Mouse (Mus musculus) mouse trophoblast stem cell (cell line): ENCODE data around the gene Areg.

Source experiments
- in situ Hi-C, 2 experiments: fragments of 300-500 bp; cut with MseI, MboI; formaldehyde crosslinking; loops; 2 replicates in 1 of 2; 3 replicates in 1 of 2; pipeline ENCODE4 v1.15.1; 2025

Gene Areg

DNA sequence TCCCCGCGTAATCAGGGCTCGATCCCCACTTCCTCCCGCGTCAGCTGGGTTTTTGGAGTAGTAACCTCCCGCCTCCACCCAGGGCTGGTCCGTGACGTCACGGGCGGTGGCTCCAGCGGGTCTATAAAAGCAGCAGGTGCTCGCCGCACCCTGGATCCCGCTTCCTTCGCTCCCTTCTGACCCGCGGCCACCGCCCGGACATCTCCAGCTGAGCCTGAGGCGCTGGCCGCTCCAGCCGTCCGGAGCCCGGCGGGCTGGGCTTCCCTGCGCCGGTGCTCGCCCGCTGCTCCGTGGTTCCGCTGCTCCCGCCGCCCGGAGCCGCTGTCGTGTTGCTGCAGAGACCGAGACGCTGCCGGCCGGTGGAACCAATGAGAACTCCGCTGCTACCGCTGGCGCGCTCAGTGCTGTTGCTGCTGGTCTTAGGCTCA lies at the start of gene Areg:
TSS of gene Areg (plus strand) at position 154 of the 428 bp plus-strand sequence.
- in situ Hi-C loops, result no loop called here

DNA sequence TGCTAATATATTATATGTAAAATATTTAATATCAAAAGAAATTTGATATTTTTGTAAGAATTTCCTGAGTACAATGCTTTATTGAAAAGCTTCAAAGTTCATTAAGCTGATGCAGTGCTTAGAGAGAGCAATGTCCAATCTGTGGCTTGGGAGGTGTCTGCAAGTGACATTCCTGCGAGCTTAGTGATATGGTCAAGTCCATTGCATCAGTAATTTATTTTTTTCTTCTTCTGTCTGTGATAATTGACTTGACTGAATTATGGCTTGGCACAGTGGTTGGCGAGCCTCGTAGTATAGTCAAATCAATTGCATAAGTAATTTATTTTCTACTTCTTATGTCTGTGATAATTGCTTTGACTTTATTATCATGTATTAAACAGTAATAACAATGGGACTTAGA lies 49.1 kb upstream of the Areg start:
- in situ Hi-C loops, result no loop called here

DNA sequence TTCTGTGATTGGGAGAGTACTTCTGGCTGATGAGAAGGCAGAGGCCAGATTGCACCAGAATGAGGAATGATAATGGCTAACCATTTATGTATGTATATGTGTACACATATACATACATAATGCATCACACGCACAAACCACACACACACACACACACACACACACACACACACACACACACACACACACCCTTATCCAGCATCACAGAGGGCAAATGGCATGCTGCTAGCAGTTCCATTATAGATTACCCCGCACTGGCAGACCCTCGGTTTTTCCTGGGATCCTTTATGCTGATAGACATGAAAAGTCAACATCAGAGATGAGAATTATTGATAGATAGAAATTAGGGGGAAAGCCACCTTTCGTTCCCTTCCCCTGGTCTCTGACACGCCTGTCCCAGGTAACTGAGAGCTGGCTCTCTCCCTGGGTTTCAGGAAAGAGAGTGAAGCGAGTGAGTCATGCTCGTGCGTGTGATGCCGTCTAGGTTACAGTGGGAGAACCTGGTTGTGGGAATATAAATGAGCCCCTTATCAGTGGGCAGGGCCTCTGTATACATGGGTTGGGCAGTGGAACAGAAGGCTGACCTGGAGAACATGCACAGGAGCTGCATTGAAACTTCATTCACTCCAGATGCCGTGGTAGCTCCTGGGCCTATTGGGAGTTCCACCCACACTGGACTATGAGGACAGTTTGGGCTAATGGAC lies 41.3 kb upstream of the Areg start:
- in situ Hi-C loops, result no loop called here

DNA sequence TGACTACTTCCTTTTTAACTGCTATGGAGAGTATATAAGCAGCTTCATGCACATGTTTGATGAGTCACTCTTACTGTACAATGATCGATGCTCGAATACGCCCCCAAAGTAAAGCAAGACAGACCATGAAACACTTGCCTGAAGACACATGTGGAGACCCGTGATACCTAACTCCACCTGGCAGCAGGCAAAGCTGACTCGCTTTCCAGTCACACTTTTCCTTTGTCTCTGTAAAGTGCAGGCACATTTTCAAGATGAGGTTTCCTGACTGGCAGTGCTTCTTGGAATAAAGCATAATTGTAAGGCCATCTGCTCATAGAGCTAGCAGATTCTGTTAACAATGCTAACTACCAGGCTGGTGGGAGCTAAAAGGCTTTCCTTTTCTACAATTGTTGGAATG lies 37.7 kb upstream of the Areg start:
- in situ Hi-C loops, result no loop called here

DNA sequence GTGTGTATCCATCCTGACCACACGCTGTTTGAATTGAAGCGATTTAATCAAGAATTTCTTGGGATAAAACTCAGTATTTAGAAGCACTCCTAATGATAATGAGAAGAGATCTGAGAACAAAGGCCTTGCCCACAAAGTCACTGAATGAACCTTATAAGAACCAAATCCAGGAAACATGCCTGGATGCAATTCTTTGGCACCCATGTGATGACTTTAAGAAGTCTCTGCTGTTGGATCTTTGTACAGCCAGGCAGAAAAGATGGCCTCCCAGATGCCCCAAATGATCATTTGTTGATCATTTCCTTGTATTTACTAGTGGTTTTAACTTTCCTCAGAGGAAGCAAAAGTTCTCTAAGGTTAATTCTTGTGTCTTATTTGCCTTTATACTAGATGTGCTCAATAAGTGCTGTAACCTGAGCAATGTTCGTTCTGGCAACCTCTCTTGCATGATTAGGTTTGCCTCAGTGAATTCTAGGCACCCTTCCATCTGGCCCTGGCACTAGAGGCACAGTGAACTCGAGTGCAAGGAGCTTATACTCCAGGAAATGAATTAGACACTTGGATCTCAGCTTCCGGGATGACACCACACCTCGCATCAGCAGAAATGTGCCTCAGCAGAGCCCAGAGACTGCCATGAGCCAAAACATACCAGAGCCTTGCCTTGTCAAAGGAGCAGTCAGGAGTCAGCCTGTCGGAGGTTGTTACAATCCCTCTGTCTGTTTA lies 35.3 kb upstream of the Areg start:
- in situ Hi-C loops, result no loop called here

DNA sequence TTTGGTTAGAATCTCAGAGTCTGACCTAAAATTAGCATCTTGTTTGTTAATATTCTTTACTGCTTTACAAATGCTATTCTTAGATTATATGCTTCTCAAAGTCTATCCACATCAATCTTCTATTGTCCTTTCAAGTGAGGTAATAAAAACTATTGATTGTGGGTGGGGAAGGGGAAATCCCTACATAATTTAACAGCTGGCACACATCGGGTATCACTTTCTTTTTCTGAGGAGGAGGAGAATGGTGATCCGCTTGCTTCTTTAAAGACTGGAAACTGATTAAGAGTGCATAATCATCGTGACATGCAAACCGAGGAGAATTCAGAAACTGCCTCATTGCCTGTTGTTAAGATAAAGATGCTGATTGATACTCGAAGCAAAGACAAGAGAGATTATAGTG lies 33.2 kb upstream of the Areg start:
- in situ Hi-C loops, result no loop called here

DNA sequence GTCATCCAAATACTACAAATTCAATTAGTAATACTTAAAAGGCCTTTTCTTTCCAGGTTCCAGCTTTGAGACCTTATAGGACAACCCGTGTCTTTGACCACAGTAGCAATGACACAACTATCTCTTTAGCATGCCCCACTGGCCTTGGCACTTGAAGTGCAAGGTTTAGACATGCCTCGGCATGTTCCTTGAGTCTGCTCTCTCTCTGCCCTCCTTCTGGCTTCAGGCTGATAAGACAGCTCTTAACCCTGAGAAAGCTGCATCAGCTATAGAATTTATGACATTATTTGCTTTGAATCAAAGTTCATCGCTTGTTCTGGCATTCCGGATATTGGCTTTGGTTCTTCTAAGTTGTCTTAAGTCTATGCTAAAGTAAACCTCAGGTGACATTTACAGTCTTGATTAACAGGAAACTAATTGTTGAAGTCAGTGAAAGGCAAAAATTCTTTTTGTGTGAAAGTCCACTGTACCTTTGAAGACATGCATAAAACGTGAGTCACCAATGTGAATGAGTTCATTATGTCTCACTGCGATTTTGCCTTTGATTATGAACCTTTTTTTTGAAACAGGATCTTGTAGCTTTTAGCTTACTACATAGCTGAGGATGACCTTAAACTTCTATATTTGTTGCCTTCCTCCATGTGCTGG lies 29.3 kb upstream of the Areg start:
- in situ Hi-C loops, result no loop called here

DNA sequence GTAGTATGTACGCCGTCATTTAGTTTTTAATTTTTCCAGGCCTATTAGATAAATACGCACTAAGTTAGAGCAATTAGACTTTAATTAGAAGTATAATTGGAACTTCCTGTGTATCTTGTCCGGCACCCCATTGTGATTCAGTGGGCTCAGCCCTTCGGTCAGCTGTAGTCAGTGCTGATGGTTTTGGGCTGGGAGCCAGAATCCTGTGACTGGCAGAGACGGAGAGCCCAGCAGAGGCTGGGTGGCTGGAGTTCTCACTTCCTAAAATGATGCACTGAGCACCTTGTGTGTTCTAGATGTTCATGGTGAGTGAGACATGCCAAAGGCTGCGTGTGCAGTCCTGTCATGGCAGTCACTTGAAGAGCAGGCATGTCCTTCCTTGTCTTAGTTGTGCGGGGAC lies 28.4 kb upstream of the Areg start:
- in situ Hi-C loops, result no loop called here

DNA sequence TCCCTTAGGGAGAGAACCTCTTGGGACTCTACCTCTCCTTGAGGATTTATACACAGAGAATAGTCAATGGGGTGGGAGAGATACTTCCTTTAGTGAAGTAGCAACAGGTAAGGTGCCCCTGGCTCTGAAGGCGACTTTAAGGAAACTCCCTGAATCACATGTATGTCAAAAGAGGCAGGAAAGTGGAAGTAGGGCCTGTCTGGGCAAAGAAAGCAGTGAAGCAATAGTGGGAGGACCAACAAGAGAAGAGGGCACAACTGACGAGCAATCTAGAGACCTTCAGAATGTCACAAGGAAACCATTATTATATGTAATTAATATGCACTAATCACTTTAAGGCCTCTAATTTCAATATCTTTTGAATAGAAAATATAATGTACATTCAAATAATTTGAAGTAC lies 25.4 kb upstream of the Areg start:
- in situ Hi-C loops, result no loop called here

DNA sequence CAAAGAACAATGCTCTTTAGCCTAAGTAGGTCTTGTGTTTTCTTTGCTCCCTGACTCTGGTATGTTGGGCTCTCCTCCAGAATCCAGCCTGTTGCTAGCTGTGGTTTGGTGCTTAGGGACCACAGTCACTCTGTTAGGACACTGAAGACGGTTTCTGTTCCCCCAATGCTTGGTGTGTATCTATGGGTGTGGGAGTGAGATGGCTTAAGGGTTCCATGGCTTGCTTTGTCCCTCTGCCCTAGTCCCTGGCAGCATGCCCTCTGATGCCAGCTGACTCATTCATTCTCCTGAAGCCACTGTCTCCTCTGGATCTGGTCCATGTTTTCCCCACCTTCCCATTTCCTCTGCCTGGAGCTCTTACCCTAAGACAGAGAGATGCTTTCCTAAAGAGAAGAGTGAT lies 24.8 kb upstream of the Areg start:
- in situ Hi-C loops, result no loop called here

DNA sequence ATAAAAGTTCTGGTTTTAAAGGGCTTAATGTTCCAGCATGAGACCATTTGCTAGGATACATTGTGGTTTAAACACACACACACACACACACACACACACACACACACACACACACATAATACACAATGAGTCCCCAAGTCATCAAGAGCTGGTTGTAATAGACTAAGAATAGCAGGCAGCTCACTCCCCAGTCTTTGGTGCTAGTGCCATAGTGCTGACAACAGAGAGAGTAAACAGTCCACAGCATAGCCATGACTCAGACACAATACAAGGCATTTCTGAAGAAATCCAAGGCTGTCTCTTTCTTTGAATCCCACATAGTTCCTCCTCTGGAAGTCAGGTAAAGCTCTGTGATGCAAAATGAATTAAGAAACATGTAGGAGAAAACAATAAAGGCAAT lies 20.8 kb upstream of the Areg start:
- in situ Hi-C loops, result no loop called here

DNA sequence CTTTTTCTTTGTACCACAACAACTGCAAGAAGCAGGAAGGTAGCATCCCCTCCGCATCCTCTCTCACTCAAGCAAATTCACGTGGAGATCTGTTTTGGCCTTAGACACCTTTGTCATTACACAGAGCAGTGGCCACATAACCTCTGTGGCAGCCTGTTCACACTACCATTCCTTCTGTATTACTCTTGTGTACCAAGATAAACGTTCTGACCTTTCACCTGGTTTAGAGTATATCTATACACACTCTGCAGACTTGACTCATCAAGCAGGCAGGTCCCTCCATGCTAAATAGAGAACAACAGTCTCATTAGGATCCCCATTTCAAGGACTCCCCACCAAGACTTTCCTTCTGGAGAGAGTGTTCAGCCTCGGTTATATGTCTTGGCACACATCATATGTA lies 16.0 kb upstream of the Areg start:
- in situ Hi-C loops, result no loop called here

DNA sequence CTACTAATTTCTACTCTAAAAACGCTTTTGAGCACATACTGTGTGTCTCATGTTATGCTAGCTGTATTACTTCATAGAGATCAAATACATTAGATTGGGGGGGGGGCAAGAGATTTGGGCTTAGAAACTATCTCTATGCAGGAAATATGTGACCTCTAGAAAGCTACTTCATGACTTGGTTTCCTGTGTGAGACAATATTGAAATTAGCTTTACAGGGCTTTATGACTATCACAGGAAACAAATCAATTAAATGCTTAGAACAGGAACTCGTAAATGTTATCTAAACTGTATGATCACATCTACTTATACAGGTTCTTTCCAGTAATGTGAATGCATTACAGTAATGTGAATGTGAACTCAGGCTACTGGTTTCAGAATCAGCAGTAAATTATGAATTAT lies 15.3 kb upstream of the Areg start:
- in situ Hi-C loops, result no loop called here

DNA sequence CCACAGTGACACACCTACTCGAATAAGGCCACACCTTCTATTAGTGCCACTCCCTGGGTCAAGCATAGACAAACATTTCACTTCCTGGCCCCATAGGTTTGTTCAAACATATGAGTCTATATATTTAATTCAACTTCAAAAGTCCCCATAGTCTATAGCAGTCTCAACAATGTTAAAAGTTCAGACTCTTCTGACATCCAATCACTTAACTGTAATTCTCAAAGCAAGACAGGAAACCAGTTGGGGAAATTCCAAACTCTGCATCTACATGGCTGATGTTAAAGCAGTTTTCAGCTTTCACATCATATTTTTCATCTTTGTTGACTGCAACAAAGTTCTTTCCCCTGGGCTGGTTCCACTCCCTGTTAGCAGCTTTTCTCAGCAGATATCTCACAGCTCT lies 12.8 kb upstream of the Areg start:
- in situ Hi-C loops, result no loop called here

DNA sequence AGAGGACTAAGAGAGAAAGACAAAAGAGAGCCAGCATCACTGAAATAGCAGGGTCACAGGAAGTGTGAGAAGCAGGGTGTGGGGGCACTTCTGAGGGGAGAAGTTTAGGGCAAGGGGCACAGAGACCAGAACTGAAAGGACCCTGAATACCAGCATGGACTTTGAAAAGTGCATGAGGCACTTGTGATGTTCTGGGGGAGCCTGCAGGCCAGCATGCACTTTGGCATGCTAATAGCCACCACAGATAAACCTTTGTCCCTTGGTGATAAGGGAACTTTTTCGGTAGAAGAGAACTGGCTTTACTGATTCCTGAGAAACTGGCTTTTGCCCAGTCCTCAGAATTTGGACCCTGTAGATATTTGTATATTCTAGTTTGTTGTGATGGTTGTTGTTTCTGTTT lies 4.4 kb upstream of the Areg start:
- in situ Hi-C loops, result no loop called here

DNA sequence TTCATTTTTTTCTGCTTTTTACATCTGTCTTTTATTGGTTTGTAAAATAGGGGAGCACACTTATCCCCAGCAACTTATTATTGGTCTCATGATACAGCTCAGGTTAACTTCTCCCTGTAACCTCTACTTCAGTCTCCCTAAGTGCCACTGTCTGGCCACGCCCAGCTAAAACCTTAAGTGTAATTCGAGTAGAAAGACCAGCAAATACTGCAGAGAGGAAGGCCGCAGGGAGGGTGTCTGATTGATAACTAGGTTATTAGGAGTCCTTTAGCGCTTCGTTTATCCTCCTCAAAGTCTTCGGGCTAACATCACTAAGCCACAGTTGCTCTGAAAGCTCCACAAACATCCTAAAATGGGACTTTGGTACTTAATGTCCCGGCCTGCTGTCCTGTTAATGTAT lies 429 bp upstream of the Areg start:
- in situ Hi-C loops, result no loop called here

DNA sequence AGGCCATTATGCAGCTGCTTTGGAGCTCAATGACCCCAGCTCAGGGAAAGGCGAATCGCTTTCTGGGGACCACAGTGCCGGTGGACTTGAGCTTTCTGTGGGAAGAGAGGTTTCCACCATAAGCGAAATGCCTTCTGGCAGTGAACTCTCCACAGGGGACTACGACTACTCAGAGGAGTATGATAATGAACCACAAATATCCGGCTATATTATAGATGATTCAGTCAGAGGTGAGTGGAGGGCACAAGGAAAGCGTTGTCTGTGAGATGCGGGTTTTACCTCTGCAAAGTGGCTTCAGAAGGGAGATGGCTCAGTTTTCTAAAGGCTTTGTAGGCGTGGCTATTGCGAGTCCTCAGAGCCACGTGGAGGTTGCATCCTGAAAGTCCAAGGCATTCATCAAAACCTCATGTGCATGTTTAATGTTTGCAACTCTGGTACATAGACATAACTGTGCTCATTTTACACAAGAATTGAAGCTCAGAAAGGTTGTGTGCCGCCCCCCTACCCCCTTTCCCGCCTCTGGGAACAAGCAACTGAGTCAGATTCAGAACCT lies 1.6 kb downstream of the Areg start:
- in situ Hi-C loops, result no loop called here

DNA sequence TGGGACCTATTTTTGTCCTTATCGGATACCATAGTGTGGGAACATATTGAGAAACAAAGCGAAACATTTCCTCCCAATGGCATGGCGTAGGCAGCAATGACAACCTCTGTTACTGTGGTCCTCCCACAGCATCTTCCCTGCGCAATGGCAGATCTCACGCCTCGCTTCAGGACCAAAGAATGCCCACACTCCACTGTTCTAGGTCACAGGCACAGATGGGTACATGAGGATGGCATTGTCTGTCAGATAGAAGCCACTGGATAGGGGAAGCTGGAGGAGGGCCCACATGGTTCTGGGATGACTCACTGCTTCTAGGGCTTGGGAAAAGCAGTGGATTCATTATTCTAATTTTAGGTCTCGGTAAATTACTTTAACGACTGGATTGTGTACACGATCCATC lies 5.6 kb downstream of the Areg start:
- in situ Hi-C loops, result no loop called here

DNA sequence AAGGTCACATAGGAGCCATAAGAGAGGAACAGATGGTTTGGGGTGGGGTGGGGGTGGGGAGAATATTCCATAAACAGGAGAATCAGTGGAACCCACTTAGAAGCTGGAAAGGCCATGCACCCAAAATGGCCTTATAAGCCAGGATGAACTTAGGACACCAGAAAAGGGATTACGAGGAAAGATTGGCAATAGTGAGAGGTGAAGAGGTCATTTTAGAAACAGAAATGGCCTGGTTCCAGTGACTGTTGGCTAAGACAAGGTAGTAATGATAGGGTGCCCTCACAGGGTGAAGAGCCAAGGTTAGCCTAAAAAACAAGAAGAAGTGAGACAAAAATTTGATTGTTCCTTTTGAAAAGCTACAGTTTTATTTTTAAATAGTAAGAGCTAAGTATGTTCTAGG lies 7.6 kb downstream of the Areg start:
- in situ Hi-C loops, result no loop called here

DNA sequence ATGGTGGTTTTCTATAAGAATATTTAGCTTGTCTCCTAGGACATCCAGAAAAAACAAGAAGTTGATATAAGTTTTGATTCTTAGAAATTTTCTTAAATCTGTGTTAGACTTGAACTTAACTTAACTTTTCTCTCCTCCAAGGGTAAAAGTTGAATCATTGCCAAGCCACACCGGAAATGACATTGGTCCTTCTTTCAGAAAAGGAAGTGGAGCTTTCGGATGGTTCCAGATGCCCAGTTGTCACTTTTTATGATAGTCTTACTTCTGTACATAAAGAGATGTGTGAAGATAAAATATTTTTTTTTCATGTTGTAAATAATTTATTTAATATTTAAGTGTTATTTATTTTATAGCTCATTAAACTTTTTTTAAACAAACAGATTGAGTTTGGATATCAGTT lies 8.7 kb downstream of the Areg start:
- in situ Hi-C loops, result no loop called here

DNA sequence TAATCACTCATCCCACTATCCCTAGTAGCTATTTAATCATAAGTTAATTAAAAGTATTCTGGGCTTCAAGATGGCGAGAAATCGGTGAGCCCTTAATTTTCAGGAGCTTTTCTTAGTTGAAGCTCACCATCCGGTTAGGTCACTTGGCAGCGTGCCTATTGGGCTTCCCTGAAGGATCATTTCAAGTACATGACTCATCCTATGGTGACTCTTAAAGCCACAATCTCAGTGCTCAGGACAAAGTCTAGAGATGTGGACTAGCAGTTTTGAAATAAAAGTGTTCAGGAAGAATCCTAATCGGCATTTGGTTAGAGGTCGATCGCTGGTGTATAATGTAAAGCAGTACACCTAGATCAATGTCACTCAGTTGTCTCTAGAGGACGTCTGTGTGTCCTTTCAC lies 17.3 kb downstream of the Areg start:
- in situ Hi-C loops, result no loop called here

DNA sequence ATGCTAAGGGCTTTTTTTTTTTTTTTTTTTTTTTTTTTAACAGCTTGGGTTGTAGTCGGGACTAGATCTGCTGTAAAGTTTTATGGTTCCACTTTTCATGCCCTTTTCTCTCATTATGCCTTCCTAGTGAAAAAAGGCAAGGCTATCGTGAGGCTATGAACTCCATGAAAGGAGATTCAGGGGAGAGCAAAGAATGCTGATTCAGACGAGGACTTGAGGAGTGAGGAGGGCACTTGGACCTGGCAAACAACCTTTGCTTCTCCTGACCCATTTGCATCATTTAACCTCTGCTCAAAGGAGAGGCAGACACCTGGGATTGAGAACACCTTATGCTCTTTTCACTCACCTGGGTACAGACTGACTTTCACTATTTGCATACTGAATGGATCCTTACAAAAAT lies 17.8 kb downstream of the Areg start:
- in situ Hi-C loops, result no loop called here

DNA sequence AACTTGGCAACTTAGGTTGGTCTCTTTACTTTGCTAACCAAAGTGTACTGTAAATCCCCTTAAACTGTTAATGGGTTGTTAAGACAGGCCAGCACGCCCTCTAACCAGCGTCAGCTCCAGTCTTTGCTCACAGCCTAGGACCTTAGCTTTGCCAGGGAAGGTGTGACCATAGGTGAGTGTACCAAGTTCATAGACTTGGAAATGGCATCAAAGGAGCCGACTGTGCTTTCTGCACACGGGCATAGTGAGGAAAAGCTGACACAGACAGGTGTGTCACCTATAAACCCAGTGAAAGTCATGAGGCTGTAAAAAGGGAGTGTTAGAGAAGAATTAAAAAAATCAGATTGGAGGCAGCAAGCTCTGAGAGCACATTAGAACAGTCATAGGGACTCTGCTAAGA lies 23.4 kb downstream of the Areg start:
- in situ Hi-C loops, result no loop called here
